Mouse (Mus musculus) lung, postnatal 0 days (tissue): ENCODE measurements around the gene Abhd17b. TPM values are rescaled to one million over a fixed set of nuclear protein-coding genes. Genes with fewer than 3 reads are reported as not detected.

ENCODE experiments used
- ATAC-seq: fragments of 200-750 bp; cut with Nextera tagmentation; 2 replicates; pipeline ENCODE4 v1.8.0; 2017; ENCODE audit warnings: moderate library complexity
- DNase-seq: peaks from one replicate; pipeline ENCODE4 v3.0.0-alpha.2; 2016; ENCODE audit warnings: low spot score
- H3K27ac ChIP-seq: fragments of 300-500 bp; sonication (generic); 2 replicates; pipeline ENCODE4 v1.5.1; 2014; ENCODE audit warnings: antibody characterized with exemption, mild to moderate bottlenecking, low read length, mixed read lengths
- H3K27me3 ChIP-seq: fragments of 300-500 bp; sonication (generic); replicated peaks from 2 replicates; pipeline ENCODE4 v1.6.1; 2014; ENCODE audit warnings: low read length, mixed read lengths; ENCODE audit not compliant: insufficient read depth
- H3K36me3 ChIP-seq: fragments of 300-500 bp; sonication (generic); 2 replicates; pipeline ENCODE4 v1.6.1; 2014; ENCODE audit warnings: low read length, mixed read lengths; ENCODE audit not compliant: insufficient read depth
- H3K4me1 ChIP-seq: fragments of 300-500 bp; sonication (generic); 2 replicates; pipeline ENCODE4 v1.6.1; 2014; ENCODE audit warnings: antibody characterized with exemption, low read depth, low read length, mixed read lengths; ENCODE audit not compliant: insufficient read depth
- H3K4me2 ChIP-seq: fragments of 300-500 bp; sonication (generic); replicated peaks from 2 replicates; pipeline ENCODE4 v1.6.1; 2014; ENCODE audit warnings: low read depth, mild to moderate bottlenecking, low read length, moderate library complexity, mixed read lengths
- H3K4me3 ChIP-seq: fragments of 300-500 bp; sonication (generic); 2 replicates; pipeline ENCODE4 v1.5.1; 2014; ENCODE audit warnings: low read depth, low read length
- H3K9ac ChIP-seq: fragments of 300-500 bp; sonication (generic); replicated peaks from 2 replicates; pipeline ENCODE4 v1.6.1; 2014; ENCODE audit warnings: low read depth, mild to moderate bottlenecking
- H3K9me3 ChIP-seq: fragments of 300-500 bp; sonication (generic); 2 replicates; pipeline ENCODE4 v1.6.1; 2016; ENCODE audit warnings: low read length, mixed read lengths
- CTCF ChIP-seq: IDR thresholded peaks from 2 replicates; pipeline ENCODE4 v1.5.1; 2016; ENCODE audit warnings: antibody characterized with exemption, mild to moderate bottlenecking
- EP300 ChIP-seq: IDR thresholded peaks from 2 replicates; pipeline ENCODE4 v1.6.1; 2016; ENCODE audit warnings: antibody characterized with exemption, mild to moderate bottlenecking, control low read depth
- WGBS: fragments of 180-500 bp; shearing (Covaris S2); extraction: QIAGEN DNeasy Blood & Tissue Kit; methylation state at CpG from one replicate; pipeline ENCODE4 v1.1.7; 2014; 5-methylcytosine and 5-hydroxymethylcytosine counted together
- polyA plus RNA-seq: library from polyadenylated mRNA; unstranded; fragments of >200 nt; fragmentation: Nextera tagmentation; extraction: Ambion mirVana; gene quantifications from 2 replicates; pipeline ENCODE4 v1.2.1, GENCODE M21; 2015

The Abhd17b gene
- polyA plus RNA-seq, 1 experiment from 2014 or later = 49.8 TPM

GRCm38 (mm10) chr19:21663756-21664456 is 10.9 kb downstream of the Abhd17b start:
- Histone ChIP-seq H3K27ac (0 out of 2 replicates have a peak overlapping the region, but pooled peaks have one; percentile 26), H3K27me3 (no peaks in the 10 kb centered on the region), H3K4me1 (no peaks in the 10 kb centered on the region; the same call in 1 of the 2 replicates), H3K4me2 (no peak overlapping the region), H3K36me3 (no peaks in the 10 kb centered on the region), H3K4me3 (no peak overlapping the region), H3K9me3 (no peaks in the 10 kb centered on the region), H3K9ac (no peak overlapping the region)
- peak; percentile 90 for TF ChIP-seq EP300
- no peak for TF ChIP-seq CTCF
- ATAC-seq (peak; percentile 96), DNase-seq (peak; percentile 91)
- WGBS = 35% methylated on average over 4 of the region's 4 CpGs

DNA sequence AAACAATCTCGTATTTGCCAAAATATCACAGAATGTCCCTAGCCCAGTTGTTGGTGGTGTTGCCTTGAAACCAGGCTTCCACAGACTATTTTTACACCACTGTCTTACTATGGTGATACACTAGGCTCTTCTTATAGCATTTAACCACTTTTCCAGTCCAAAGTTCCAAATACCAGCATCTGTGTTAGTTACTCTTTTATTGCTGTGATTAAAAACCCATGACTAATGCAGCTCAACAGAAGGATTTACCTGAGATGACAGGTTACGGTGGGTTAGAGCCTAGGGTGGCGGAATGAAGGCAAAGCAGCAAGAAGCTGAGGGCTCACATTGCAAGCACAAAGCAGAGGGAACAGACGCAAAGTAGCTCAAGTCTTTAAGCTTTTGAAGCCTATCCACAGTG is 16.7 kb downstream of the Abhd17b start:
- Histone ChIP-seq H3K27me3 (no peaks in the 10 kb centered on the region), H3K9ac (no peak overlapping the region), H3K27ac (no peak overlapping the region), H3K36me3 (no peaks in the 10 kb centered on the region), H3K9me3 (no peaks in the 10 kb centered on the region), H3K4me3 (no peak overlapping the region), H3K4me2 (no peak overlapping the region), H3K4me1 (no peaks in the 10 kb centered on the region; the same call in 1 of the 2 replicates)
- DNase-seq (no peak), ATAC-seq (no peak)
- WGBS = 95% methylated on average over 4 of the region's 4 CpGs
- TF ChIP-seq EP300 = no peak
- TF ChIP-seq CTCF = no peak

GRCm38 (mm10) chr19:21674354-21675096 is 21.5 kb downstream of the Abhd17b start:
- WGBS = 96% methylated on average over 17 of the region's 17 CpGs
- TF ChIP-seq EP300 = no peak
- no peak for TF ChIP-seq CTCF
- Histone ChIP-seq H3K9me3 (no peaks in the 10 kb centered on the region), H3K9ac (no peak overlapping the region), H3K36me3 (no peaks in the 10 kb centered on the region), H3K4me3 (no peak overlapping the region), H3K4me1 (no peaks in the 10 kb centered on the region; the same call in 1 of the 2 replicates), H3K4me2 (no peak overlapping the region), H3K27ac (no peak overlapping the region), H3K27me3 (no peaks in the 10 kb centered on the region)
- ATAC-seq = no peak
- DNase-seq = no peak

GRCm38 (mm10) chr19:21680091-21680490 is 27.1 kb downstream of the Abhd17b start:
- ATAC-seq = no peak

GRCm38 (mm10) chr19:21680986-21681385 is 28.0 kb downstream of the Abhd17b start:
- Histone ChIP-seq H3K4me3 (no peak overlapping the region), H3K4me1 (no peaks in the 10 kb centered on the region), H3K36me3 (peaks cover 9% of the 10 kb centered on the region; the same call in 1 of the 2 replicates), H3K9me3 (no peaks in the 10 kb centered on the region), H3K9ac (no peak overlapping the region), H3K27me3 (no peaks in the 10 kb centered on the region), H3K4me2 (no peak overlapping the region), H3K27ac (no peak overlapping the region)
- DNase-seq = no peak
- 89% methylated on average over 10 of the region's 10 CpGs for WGBS
- ATAC-seq = no peak
- TF ChIP-seq CTCF (no peak), EP300 (no peak)

More at GRCm38 (mm10) chr19:21680091-21680490, 27.1 kb downstream of the Abhd17b start:
- H3K27ac ChIP-seq = no peak overlapping the region
- 93% methylated on average over 3 of the region's 3 CpGs for WGBS
- H3K9me3 ChIP-seq = no peaks in the 10 kb centered on the region
- H3K4me2 ChIP-seq = no peak overlapping the region
- peaks cover 9% of the 10 kb centered on the region; the same call in 1 of the 2 replicates for H3K36me3 ChIP-seq
- H3K4me3 ChIP-seq = no peak overlapping the region
- no peaks in the 10 kb centered on the region for H3K4me1 ChIP-seq
- H3K9ac ChIP-seq = no peak overlapping the region
- no peak for DNase-seq
- TF ChIP-seq EP300 = no peak
- TF ChIP-seq CTCF = no peak
- no peaks in the 10 kb centered on the region for H3K27me3 ChIP-seq

DNA sequence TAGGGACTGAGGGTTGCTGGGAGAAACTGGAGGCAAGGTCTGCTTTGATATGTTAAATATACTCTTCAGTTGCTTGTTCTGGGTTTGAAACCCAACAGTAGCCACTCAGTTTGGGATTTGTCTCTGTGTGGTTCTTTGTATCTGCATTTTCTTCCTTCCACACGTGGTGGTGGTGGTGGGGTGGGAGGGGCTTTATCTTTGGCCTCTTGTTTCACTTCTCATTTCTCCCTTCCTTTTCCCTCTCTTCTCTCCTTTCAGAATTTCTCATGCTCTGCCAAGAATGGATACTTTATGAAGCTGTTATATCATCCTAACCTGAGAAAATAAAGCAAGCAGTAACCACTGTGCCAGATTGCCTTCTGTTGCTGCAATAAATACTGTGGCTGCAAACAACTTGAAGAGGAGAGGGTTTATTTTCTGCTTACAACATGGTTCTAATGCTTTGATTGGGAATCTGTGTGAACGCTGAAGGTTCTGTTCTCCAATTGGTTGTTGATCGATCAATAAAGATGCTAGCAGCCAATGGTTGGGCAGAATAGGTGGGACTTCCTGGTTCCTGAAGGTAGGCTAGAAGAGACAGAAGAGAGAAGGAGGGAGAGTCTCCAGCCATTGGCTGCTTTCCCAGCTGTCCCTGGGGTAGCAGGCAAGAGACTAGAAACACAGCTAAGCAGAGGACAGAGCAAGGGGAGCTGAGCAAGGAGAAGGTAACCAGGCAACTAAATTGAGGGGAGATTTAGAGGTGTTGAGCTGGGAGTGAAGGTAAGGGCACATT is 60.5 kb downstream of the Abhd17b start:
- H3K27me3 ChIP-seq = no peaks in the 10 kb centered on the region
- DNase-seq (peak; percentile 22), ATAC-seq (no peak)
- H3K36me3 ChIP-seq = no peaks in the 10 kb centered on the region
- H3K27ac ChIP-seq = no peak overlapping the region
- H3K4me1 ChIP-seq = no peaks in the 10 kb centered on the region
- no peak overlapping the region for H3K4me2 ChIP-seq
- TF ChIP-seq CTCF = no peak
- TF ChIP-seq EP300 = no peak
- no peak overlapping the region for H3K9ac ChIP-seq
- WGBS = 67% methylated on average over 3 of the region's 3 CpGs
- no peaks in the 10 kb centered on the region for H3K9me3 ChIP-seq
- no peak overlapping the region for H3K4me3 ChIP-seq
